Mouse (Mus musculus) MEL (cell line): ENCODE results near the gene Txnrd2. TPM values are rescaled to one million over a fixed set of nuclear protein-coding genes. Genes with fewer than 3 reads are reported as not detected.

Source experiments
- DNase-seq: peaks from one replicate; pipeline ENCODE4 v3.0.0; 2011; ENCODE audit warnings: low read depth, low spot score
- H3K27ac ChIP-seq: 2 replicates; pipeline ENCODE4 v1.5.1; 2012; ENCODE audit warnings: low read depth, mild to moderate bottlenecking, control low read depth, low read length, moderate library complexity; ENCODE audit not compliant: control insufficient read depth
- H3K27me3 ChIP-seq, 2 experiments: fragments of 150-350 bp in 1 of 2; sonication (generic) in 1 of 2; 2 replicates each; pipeline ENCODE4 v1.6.1; 2012; ENCODE audit warnings: low read length in 2 of 2, mild to moderate bottlenecking in 2 of 2, improper control_type of control experiment in 1 of 2, moderate library complexity in 1 of 2; ENCODE audit not compliant: insufficient read depth in 2 of 2, control insufficient read depth in 1 of 2
- H3K36me3 ChIP-seq, 2 experiments: 2 replicates each; pipeline ENCODE4 v1.6.1; 2012 to 2014; ENCODE audit warnings: low read length in 2 of 2, improper control_type of control experiment in 1 of 2, inconsistent platforms in 1 of 2, mild to moderate bottlenecking in 1 of 2; ENCODE audit not compliant: insufficient read depth in 2 of 2, control insufficient read depth in 1 of 2
- H3K4me1 ChIP-seq, 2 experiments: fragments of 150-350 bp in 1 of 2; sonication (generic) in 1 of 2; 2 replicates each; pipeline ENCODE4 v1.6.1; 2012; ENCODE audit warnings: low read length in 2 of 2, improper control_type of control experiment in 1 of 2, mild to moderate bottlenecking in 1 of 2; ENCODE audit not compliant: insufficient read depth in 2 of 2, control insufficient read depth in 1 of 2
- H3K4me3 ChIP-seq, 2 experiments: fragments of 150-350 bp in 1 of 2; sonication (generic) in 1 of 2; 2 replicates each; pipeline ENCODE4 v1.5.1; 2012; ENCODE audit warnings: low read depth in 2 of 2, low read length in 2 of 2, mild to moderate bottlenecking in 2 of 2, moderate library complexity in 2 of 2, control low read depth in 1 of 2, improper control_type of control experiment in 1 of 2; ENCODE audit not compliant: control insufficient read depth in 1 of 2, insufficient read depth in 1 of 2
- H3K79me2 ChIP-seq: 2 replicates; pipeline ENCODE4 v1.6.1; 2012; ENCODE audit warnings: mild to moderate bottlenecking, low read length, moderate library complexity; ENCODE audit not compliant: control insufficient read depth, poor library complexity, insufficient read depth
- H3K9ac ChIP-seq: 2 replicates; pipeline ENCODE4 v1.6.1; 2012; ENCODE audit warnings: low read depth, mild to moderate bottlenecking, control low read depth, low read length, moderate library complexity; ENCODE audit not compliant: control insufficient read depth, poor library complexity, severe bottlenecking
- H3K9me3 ChIP-seq: fragments of 150-350 bp; sonication (generic); replicated peaks from 2 replicates; pipeline ENCODE4 v1.6.1; 2012; ENCODE audit warnings: mild to moderate bottlenecking, low read length, improper control_type of control experiment, moderate library complexity; ENCODE audit not compliant: insufficient read depth
- CHD1 ChIP-seq: IDR thresholded peaks from 2 replicates; pipeline ENCODE4 v1.6.1; 2012; ENCODE audit warnings: low read depth, mild to moderate bottlenecking, inconsistent platforms, low read length, improper control_type of control experiment
- CTCF ChIP-seq, 3 experiments: IDR thresholded peaks in 2 of 3; conservative IDR thresholded peaks in 1 of 3; 2 replicates each; pipeline ENCODE4 v1.5.1; 2011 to 2012; ENCODE audit warnings: low read length in 3 of 3, low read depth in 2 of 3, mild to moderate bottlenecking in 2 of 3, improper control_type of control experiment in 1 of 3, inconsistent platforms in 1 of 3, mixed read lengths in 1 of 3, moderate library complexity in 1 of 3; ENCODE audit not compliant: control insufficient read depth in 1 of 3, insufficient read depth in 1 of 3, poor library complexity in 1 of 3, severe bottlenecking in 1 of 3
- ELF1 ChIP-seq: IDR thresholded peaks from 2 replicates; pipeline ENCODE4 v1.6.1; 2014; ENCODE audit warnings: low read depth, mild to moderate bottlenecking, inconsistent platforms, low read length, improper control_type of control experiment, moderate library complexity
- GATA1 ChIP-seq: IDR thresholded peaks from 2 replicates; pipeline ENCODE4 v1.6.1; 2011; ENCODE audit warnings: low read depth, low read length, improper control_type of control experiment
- HCFC1 ChIP-seq: IDR thresholded peaks from 2 replicates; pipeline ENCODE4 v1.6.1; 2012; ENCODE audit warnings: low read depth, mild to moderate bottlenecking, inconsistent platforms, low read length, improper control_type of control experiment, moderate library complexity
- JUND ChIP-seq: IDR thresholded peaks from 2 replicates; pipeline ENCODE4 v1.6.1; 2011; ENCODE audit warnings: low read depth, mild to moderate bottlenecking, improper control_type of control experiment, low read length
- KAT2A ChIP-seq: conservative IDR thresholded peaks from 2 replicates; pipeline ENCODE4 v1.6.1; 2012; ENCODE audit warnings: low read depth, low read length, improper control_type of control experiment, inconsistent platforms
- MAFK ChIP-seq: IDR thresholded peaks from 2 replicates; pipeline ENCODE4 v1.6.1; 2011; ENCODE audit warnings: low read depth, mild to moderate bottlenecking, low read length, improper control_type of control experiment, borderline replicate concordance
- MAZ ChIP-seq: IDR thresholded peaks from 2 replicates; pipeline ENCODE4 v1.6.1; 2012; ENCODE audit warnings: low read depth, mild to moderate bottlenecking, inconsistent platforms, low read length, improper control_type of control experiment
- MXI1 ChIP-seq: IDR thresholded peaks from 2 replicates; pipeline ENCODE4 v1.6.1; 2011; ENCODE audit warnings: mild to moderate bottlenecking, low read depth, low read length, improper control_type of control experiment
- MYB ChIP-seq: IDR thresholded peaks from 2 replicates; pipeline ENCODE4 v1.6.1; 2011; ENCODE audit warnings: mild to moderate bottlenecking, low read depth, low read length, improper control_type of control experiment
- MYC ChIP-seq: IDR thresholded peaks from 2 replicates; pipeline ENCODE4 v1.6.1; 2011; ENCODE audit warnings: low read depth, mild to moderate bottlenecking, low read length, improper control_type of control experiment, moderate library complexity
- NELFE ChIP-seq: IDR thresholded peaks from 2 replicates; pipeline ENCODE4 v1.6.1; 2011; ENCODE audit warnings: low read depth, low read length, improper control_type of control experiment
- NRF1 ChIP-seq: IDR thresholded peaks from 2 replicates; pipeline ENCODE4 v1.6.1; 2014; ENCODE audit warnings: low read depth, mild to moderate bottlenecking, inconsistent platforms, low read length, improper control_type of control experiment, moderate library complexity; ENCODE audit not compliant: poor library complexity, insufficient read depth, severe bottlenecking
- POLR2AphosphoS5 ChIP-seq: IDR thresholded peaks from 2 replicates; pipeline ENCODE4 v1.6.1; 2012; ENCODE audit warnings: low read depth, borderline replicate concordance, mild to moderate bottlenecking, inconsistent platforms, low read length, moderate library complexity, mixed read lengths
- RAD21 ChIP-seq: IDR thresholded peaks from 2 replicates; pipeline ENCODE4 v1.6.1; 2011; ENCODE audit warnings: mild to moderate bottlenecking, low read depth, low read length, improper control_type of control experiment
- RCOR1 ChIP-seq: IDR thresholded peaks from 2 replicates; pipeline ENCODE4 v1.6.1; 2012; ENCODE audit warnings: low read depth, mild to moderate bottlenecking, inconsistent platforms, low read length, improper control_type of control experiment
- TAL1 ChIP-seq: IDR thresholded peaks from 2 replicates; pipeline ENCODE4 v1.6.1; 2012; ENCODE audit warnings: mild to moderate bottlenecking, inconsistent platforms, low read length, moderate library complexity, mixed read lengths
- TCF12 ChIP-seq: IDR thresholded peaks from 2 replicates; pipeline ENCODE4 v1.6.1; 2014; ENCODE audit warnings: low read depth, mild to moderate bottlenecking, inconsistent platforms, low read length, improper control_type of control experiment, moderate library complexity
- UBTF ChIP-seq: IDR thresholded peaks from 2 replicates; pipeline ENCODE4 v1.6.1; 2012; ENCODE audit warnings: low read depth, mild to moderate bottlenecking, inconsistent platforms, low read length, improper control_type of control experiment, moderate library complexity, borderline replicate concordance; ENCODE audit not compliant: insufficient read depth
- USF2 ChIP-seq, 2 experiments: IDR thresholded peaks; 2 replicates each; pipeline ENCODE4 v1.6.1; 2011 to 2012; ENCODE audit warnings: improper control_type of control experiment in 2 of 2, low read length in 2 of 2, borderline replicate concordance in 1 of 2, inconsistent platforms in 1 of 2, low read depth in 1 of 2, mild to moderate bottlenecking in 1 of 2; ENCODE audit not compliant: insufficient read depth in 1 of 2
- polyA plus RNA-seq, 2 experiments: library from polyadenylated mRNA; stranded (reverse) in 1 of 2; unstranded in 1 of 2; fragments of >175 nt in 1 of 2; fragments of >200 nt in 1 of 2; gene quantifications; 2 replicates each; pipeline versions ENCODE4 v1.2.1 to v1.2.4; 2012; ENCODE audit warnings: low replicate concordance in 2 of 2, low read depth in 1 of 2; ENCODE audit not compliant: insufficient read length in 2 of 2, insufficient read depth in 1 of 2, missing spikeins in 1 of 2
- total RNA-seq: library from RNA; depleted of rRNA; stranded (reverse); fragments of 300-350 nt; gene quantifications from 2 replicates; pipeline ENCODE4 v1.2.3, GENCODE M21; 2012

Gene Txnrd2
- total and polyA plus RNA-seq, 3 experiments, result 31.2 to 46.8 TPM; not detected in 1

DNA sequence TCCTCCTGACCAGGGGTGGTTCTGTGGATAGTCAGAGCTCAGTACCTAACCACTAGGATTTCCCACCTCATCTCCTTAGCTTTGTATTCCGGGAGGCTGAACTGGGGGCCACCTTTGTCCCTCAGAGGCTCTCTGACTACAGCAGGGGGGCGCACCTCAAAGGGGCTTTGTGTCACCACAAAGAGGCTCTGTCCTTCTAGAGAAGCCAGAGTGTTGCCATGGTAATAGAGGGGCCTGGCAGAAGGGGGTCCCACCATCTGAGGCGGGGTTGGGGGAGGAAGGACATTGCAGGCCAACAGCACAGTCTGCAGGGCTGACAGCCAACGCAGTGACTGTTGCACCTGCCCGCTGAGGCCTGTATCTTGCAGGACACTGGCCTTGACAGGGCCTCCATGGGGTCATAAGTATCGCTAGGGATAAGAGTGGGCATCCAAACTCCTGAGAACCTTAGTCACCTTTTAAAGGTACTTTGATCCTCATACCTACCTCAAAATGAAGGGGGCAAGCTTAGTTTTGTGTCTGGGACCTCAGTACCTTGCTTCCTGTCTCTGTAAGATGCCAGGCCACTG, 45.6 kb upstream of the Txnrd2 start:
- no peak overlapping the region for H3K4me3 ChIP-seq
- no peaks in the 10 kb centered on the region for H3K9me3 ChIP-seq
- H3K79me2 ChIP-seq, result no peaks in the 10 kb centered on the region

DNA sequence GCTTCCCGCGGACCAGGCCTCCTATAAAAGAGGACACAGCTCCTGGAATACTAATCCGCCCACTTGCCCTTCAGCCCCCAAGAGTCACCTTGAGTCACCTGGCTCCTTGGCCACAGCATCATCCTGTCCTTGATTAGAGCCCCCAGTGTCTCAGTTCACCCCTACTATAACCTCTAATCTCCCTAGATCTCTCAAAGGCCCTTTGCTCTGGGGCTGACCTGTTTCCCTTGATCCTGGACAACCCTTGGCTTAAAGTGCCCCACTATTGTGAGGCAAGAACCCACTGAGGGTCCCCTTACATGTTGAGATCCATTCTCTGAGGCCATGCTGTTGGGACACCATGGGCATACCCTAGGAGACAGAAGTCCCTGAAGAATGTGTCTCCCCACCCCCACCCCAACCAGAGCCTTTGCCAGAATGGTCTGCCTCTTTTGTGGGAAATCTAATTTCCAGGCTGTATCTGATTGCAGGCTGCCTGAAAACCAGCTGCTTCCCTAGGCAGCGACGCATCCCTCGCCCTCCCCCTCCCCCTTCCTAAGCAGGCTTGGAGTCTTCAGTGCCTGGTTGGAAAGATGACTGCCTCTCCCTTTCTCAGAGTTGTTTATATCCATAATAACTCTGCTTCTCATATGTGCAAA, 44.4 kb upstream of the Txnrd2 start:
- peaks cover 0 to 14% of the 10 kb centered on the region in 2 experiments; a peak in 2 of 4 replicates for H3K36me3 ChIP-seq
- no peaks in the 10 kb centered on the region for H3K27me3 ChIP-seq
- no peaks in the 10 kb centered on the region for H3K79me2 ChIP-seq
- H3K27ac ChIP-seq, result no peak overlapping the region
- H3K9me3 ChIP-seq, result no peaks in the 10 kb centered on the region
- no peak for TF ChIP-seq NELFE
- no peak for TF ChIP-seq HCFC1
- TF ChIP-seq TCF12, result no peak
- TF ChIP-seq MAZ, result no peak
- no peak for TF ChIP-seq CHD1
- TF ChIP-seq UBTF, result no peak
- TF ChIP-seq NRF1, result no peak
- TF ChIP-seq JUND, result no peak
- no peak for TF ChIP-seq CTCF (IDR thresholded peaks at IDR 0.05 in 2 of 3, conservative IDR thresholded peaks at IDR 0.05 in 1 of 3; ENCODE audit: control insufficient read depth in 1 of 3, insufficient read depth in 1 of 3, low read depth in 2 of 3, low read length in 3 of 3, poor library complexity in 1 of 3, severe bottlenecking in 1 of 3)
- TF ChIP-seq ELF1, result no peak
- TF ChIP-seq RCOR1, result no peak
- no peak for TF ChIP-seq USF2 (IDR thresholded peaks at IDR 0.05; ENCODE audit: borderline replicate concordance in 1 of 2, insufficient read depth in 1 of 2, low read depth in 1 of 2, low read length in 2 of 2)
- no peak for DNase-seq
- no peak overlapping the region for H3K4me3 ChIP-seq
- H3K9ac ChIP-seq, result no peak overlapping the region
- H3K4me1 ChIP-seq, result peaks cover 6 to 16% of the 10 kb centered on the region in 2 experiments; a peak in 3 of 4 replicates

More for the DNA sequence above, 45.6 kb upstream of the Txnrd2 start:
- H3K27ac ChIP-seq, result no peak overlapping the region
- TF ChIP-seq TAL1 (no peak), HCFC1 (no peak), GATA1 (no peak), MYC (no peak), MXI1 (no peak), RAD21 (no peak), NRF1 (no peak), MAFK (no peak), KAT2A (no peak), POLR2AphosphoS5 (no peak), MYB (no peak), JUND (no peak)
- no peak overlapping the region for H3K9ac ChIP-seq
- peaks cover 6 to 14% of the 10 kb centered on the region in 2 experiments; a peak in 3 of 4 replicates for H3K4me1 ChIP-seq
- no peak for DNase-seq
- no peaks in the 10 kb centered on the region for H3K27me3 ChIP-seq
- peaks cover 0 to 11% of the 10 kb centered on the region in 2 experiments; a peak in 2 of 4 replicates for H3K36me3 ChIP-seq
